Mouse (Mus musculus): ENCODE results near the gene Cbx3.

DNA sequence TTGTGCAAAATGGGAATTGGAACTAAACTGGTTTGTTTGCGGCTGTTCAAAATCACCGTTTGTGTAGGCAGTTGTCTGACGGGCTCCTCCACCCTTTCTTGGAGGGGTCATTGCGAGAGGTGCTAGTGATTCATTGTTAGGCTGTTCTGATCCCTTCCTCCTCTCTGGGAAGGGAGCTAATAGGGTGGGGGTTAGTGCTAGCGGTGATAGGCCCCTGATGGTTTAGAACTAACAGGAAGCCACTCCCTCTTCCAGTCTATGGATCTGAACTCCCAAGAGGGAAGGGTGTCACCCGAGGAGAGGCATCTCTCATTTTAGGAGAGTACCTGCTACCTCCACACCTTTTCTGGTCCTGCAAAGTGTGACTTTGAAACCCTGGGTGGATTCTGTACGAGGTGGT, 35.9 kb upstream of the Cbx3 start:
- TF ChIP-seq CTCF (IDR thresholded peaks at IDR 0.05; ENCODE audit: insufficient read depth, low read length) (no peak), POLR2A (IDR thresholded peaks at IDR 0.05; ENCODE audit: borderline replicate concordance, extremely low read depth, low read depth, low read length) (no peak)
